Mouse (Mus musculus) hindbrain, embryonic 16.5 days (tissue): ENCODE data around the gene Pycr1. TPM values are rescaled to one million over a fixed set of nuclear protein-coding genes. Genes with fewer than 3 reads are reported as not detected.

Experiments used
- ATAC-seq: fragments of 200-750 bp; cut with Nextera tagmentation; 2 replicates; pipeline ENCODE4 v1.8.0; 2017; ENCODE audit warnings: moderate TSS enrichment, moderate library complexity
- H3K27ac ChIP-seq: fragments of 300-500 bp; sonication (generic); 2 replicates; pipeline ENCODE4 v1.5.1; 2014; ENCODE audit warnings: low read depth, mild to moderate bottlenecking, control low read depth, low read length, moderate library complexity
- H3K27me3 ChIP-seq: fragments of 300-500 bp; sonication (generic); replicated peaks from 2 replicates; pipeline ENCODE4 v1.6.1; 2014; ENCODE audit warnings: low read length; ENCODE audit not compliant: control insufficient read depth, insufficient read depth
- H3K36me3 ChIP-seq: fragments of 300-500 bp; sonication (generic); 2 replicates; pipeline ENCODE4 v1.6.1; 2014; ENCODE audit warnings: mild to moderate bottlenecking, low read length, moderate library complexity, mixed read lengths; ENCODE audit not compliant: control insufficient read depth, insufficient read depth
- H3K4me1 ChIP-seq: fragments of 300-500 bp; sonication (generic); 2 replicates; pipeline ENCODE4 v1.6.1; 2014; ENCODE audit warnings: low read depth, low read length; ENCODE audit not compliant: control insufficient read depth, insufficient read depth
- H3K4me2 ChIP-seq: fragments of 300-500 bp; sonication (generic); 2 replicates; pipeline ENCODE4 v1.6.1; 2014; ENCODE audit warnings: mild to moderate bottlenecking, low read length, control low read depth, moderate library complexity
- H3K4me3 ChIP-seq: fragments of 300-500 bp; sonication (generic); 2 replicates; pipeline ENCODE4 v1.5.1; 2014; ENCODE audit warnings: mild to moderate bottlenecking, low read length, control low read depth, moderate library complexity
- H3K9ac ChIP-seq: fragments of 300-500 bp; sonication (generic); 2 replicates; pipeline ENCODE4 v1.6.1; 2014; ENCODE audit warnings: low read depth, mild to moderate bottlenecking, control low read depth, low read length, moderate library complexity
- H3K9me3 ChIP-seq: fragments of 300-500 bp; sonication (generic); 2 replicates; pipeline ENCODE4 v1.6.1; 2014; ENCODE audit warnings: mild to moderate bottlenecking, low read length, moderate library complexity; ENCODE audit not compliant: control insufficient read depth
- WGBS: fragments of 180-500 bp; shearing (Covaris S2); extraction: QIAGEN DNeasy Blood & Tissue Kit; methylation state at CpG from one replicate; pipeline ENCODE4 v1.1.7; 2014; 5-methylcytosine and 5-hydroxymethylcytosine counted together
- polyA plus RNA-seq: library from polyadenylated mRNA; unstranded; fragments of >200 nt; fragmentation: Nextera tagmentation; extraction: Ambion mirVana; gene quantifications from 2 replicates; pipeline ENCODE4 v1.2.1, GENCODE M21; 2015

Gene Pycr1
- polyA plus RNA-seq, 1 experiment from 2014 or later: 18.0 TPM

DNA sequence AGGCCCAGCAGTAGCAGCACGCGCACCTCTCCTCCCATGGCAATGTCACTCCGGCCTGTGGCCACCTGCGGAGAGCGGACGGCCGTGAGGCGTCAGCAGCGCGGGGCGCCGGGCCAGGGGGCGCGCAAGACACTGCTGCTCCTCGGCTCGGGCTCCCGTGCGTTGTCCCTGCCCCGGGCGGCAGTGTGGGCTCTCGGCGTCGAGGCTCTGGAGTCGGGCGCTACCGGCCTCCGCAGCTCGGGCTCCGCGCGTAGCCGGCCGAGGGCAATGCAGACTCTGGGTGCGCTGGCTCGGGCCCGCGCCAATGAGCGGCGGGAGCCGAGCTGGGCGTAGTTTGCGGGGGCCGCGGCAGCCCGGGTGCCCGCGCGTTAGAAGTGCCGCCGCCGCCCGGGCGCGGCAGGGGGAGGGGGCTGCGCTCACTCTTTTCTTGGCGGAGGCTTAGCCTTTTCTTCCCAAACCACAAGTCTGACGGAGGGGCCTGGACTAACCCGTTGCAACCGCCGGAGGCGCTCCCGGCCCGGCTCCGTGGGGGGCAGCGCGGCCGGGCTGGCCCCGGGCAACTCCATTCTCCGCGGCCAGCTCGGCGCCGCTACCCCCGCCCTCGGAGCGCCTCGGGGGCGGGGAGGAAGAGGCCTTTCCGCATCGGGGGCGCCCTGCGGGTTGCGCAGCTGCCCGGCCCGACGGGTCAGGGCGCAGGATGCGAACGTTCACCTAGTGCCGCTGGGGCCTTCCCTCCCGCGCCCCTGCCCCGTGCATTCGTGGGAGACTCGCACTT lies 16.9 kb upstream of the Pycr1 start:
- under 1% methylated on average over 74 of the region's 95 CpGs for WGBS
- H3K9ac ChIP-seq: peak overlapping the region; percentile 22
- peak overlapping the region; percentile 59 for H3K4me2 ChIP-seq
- peaks cover 2% of the 10 kb centered on the region; the same call in 1 of the 2 replicates for H3K9me3 ChIP-seq
- no peak overlapping the region; the same call in 1 of the 2 replicates for H3K27ac ChIP-seq
- peak overlapping the region; percentile 39 for H3K4me3 ChIP-seq
- H3K27me3 ChIP-seq: peaks cover 62% of the 10 kb centered on the region
- H3K36me3 ChIP-seq: no peaks in the 10 kb centered on the region
- peaks cover 14% of the 10 kb centered on the region for H3K4me1 ChIP-seq
- ATAC-seq: peak; percentile 58

DNA sequence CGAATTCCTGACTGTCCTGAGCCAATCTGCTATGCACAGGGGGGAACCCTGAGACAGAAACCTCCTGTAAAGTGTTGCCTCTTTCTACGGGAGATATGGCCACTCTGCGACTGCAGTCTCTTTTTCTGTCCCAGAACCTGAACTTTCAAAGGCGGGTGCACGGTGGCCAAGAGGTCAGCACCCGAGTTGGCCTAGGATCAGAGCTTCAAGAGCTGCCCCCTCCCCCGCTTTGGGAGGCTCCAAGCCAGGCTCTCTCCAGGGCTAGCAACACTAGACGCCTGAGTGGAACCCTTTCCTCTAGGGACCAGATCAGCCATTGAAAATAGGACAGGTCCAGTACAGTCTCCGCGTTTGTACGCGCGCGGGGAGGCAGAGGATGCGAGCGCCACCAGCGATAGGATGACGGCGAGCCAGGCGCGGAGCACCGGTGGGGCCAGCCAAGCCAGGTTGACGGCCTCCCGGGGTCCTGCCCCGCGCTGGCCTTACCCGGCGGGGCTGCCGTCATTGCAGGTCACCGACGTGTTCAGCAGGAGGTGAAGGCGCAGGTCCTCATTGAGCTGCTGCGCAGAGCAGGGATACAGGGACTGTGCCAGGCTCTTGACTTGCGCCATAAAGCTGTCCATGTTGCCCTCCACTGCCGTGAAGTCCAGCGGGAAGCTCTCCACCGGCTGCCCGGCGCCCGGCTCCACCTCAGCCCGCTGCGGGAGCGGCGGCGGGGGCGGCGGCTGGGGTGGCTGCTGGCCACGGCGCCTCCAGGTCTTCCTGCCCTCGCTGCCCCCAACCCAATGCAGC lies 16.1 kb upstream of the Pycr1 start:
- WGBS: 2% methylated on average over 47 of the region's 50 CpGs
- H3K9ac ChIP-seq: peak overlapping the region; percentile 22; the same call in 1 of the 2 replicates
- peak overlapping the region; percentile 39 for H3K4me3 ChIP-seq
- peak overlapping the region; percentile 59 for H3K4me2 ChIP-seq
- H3K27ac ChIP-seq: no peak overlapping the region
- peaks cover 60% of the 10 kb centered on the region for H3K27me3 ChIP-seq
- peaks cover 2% of the 10 kb centered on the region; the same call in 1 of the 2 replicates for H3K9me3 ChIP-seq
- ATAC-seq: no peak
- H3K4me1 ChIP-seq: peaks cover 14% of the 10 kb centered on the region
- no peaks in the 10 kb centered on the region for H3K36me3 ChIP-seq

DNA sequence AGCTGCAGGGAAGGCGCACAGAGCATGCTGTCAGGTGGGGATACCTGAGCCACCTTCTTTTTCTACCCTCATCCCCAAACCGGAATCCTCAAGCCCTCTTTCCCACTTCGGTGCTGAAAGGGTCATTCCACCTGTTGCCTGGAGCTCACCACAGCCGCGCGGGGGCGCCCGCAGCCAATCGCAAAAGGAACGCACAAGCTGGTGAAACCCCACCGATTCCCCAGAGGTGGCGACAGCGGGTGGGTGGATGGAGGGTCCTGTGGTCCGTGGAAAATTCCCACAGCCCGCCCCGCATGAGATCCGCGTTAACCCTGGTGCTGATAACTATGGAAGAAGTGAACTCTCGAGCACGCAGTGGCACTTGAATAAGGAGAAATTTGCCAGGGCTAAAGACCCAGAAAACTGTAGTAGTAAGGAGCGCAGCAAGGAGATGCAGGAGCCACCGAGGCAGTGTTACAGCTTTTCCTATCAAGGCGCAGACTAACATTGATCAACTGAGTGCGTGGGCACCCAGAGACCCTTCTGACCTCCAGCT lies 15.4 kb upstream of the Pycr1 start:
- Histone ChIP-seq H3K9me3 (peaks cover 2% of the 10 kb centered on the region; the same call in 1 of the 2 replicates), H3K4me3 (no peak overlapping the region), H3K27me3 (peaks cover 57% of the 10 kb centered on the region), H3K36me3 (no peaks in the 10 kb centered on the region), H3K9ac (no peak overlapping the region), H3K4me1 (peaks cover 14% of the 10 kb centered on the region), H3K27ac (no peak overlapping the region), H3K4me2 (no peak overlapping the region)
- ATAC-seq: no peak
- WGBS: 4% methylated on average over 24 of the region's 24 CpGs

DNA sequence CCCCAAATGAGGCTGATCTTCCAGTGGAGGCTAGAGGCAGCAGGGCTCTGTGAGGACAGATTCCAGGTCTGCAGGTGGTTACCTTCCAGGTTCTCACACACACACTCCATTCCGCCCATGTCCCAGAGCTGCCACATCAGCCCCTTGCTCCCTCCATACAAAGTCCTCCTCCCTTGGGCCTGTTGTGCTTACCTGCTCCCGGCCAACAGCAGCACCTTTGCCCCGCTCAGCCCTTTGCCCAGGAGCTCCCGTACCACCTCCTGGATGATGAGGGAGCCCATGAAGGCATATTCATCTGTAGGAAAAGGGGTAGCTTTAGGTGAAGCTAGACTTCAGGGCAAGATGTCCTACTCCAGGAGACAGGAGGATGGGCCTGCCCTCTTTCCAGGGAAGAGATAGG lies 13.7 kb upstream of the Pycr1 start:
- Histone ChIP-seq H3K36me3 (no peaks in the 10 kb centered on the region), H3K4me3 (no peak overlapping the region), H3K27me3 (peaks cover 51% of the 10 kb centered on the region), H3K4me1 (peaks cover 14% of the 10 kb centered on the region), H3K9ac (no peak overlapping the region), H3K4me2 (no peak overlapping the region), H3K9me3 (peaks cover 2% of the 10 kb centered on the region; the same call in 1 of the 2 replicates), H3K27ac (no peak overlapping the region)
- WGBS: 91% methylated on average over 4 of the region's 4 CpGs
- ATAC-seq: no peak

DNA sequence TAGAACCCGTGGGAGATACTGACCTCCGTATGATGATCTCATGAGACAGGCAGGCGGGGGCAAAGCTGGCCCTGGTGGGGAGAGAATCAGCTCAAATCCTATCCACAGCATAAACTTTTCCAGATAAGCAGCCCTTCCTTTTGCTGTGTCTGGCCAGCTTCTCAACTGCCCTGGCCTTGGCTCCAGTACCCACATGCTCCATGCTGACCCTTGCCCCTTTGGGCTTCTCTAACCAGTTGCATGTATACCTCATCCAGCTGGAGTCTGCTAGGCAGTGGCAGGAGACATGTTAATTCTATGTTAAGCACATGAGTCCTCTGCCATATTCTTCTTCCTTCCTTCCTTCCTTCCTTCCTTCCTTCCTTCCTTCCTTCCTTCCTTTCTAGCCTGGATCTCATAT lies 11.2 kb upstream of the Pycr1 start:
- ATAC-seq: no peak
- Histone ChIP-seq H3K9ac (no peak overlapping the region), H3K27ac (no peak overlapping the region), H3K4me1 (no peaks in the 10 kb centered on the region; the same call in none of the 2 replicates), H3K4me3 (no peak overlapping the region), H3K27me3 (peaks cover 29% of the 10 kb centered on the region), H3K4me2 (no peak overlapping the region), H3K9me3 (no peaks in the 10 kb centered on the region), H3K36me3 (no peaks in the 10 kb centered on the region)
- WGBS: 81% methylated on average over 3 of the region's 3 CpGs

DNA sequence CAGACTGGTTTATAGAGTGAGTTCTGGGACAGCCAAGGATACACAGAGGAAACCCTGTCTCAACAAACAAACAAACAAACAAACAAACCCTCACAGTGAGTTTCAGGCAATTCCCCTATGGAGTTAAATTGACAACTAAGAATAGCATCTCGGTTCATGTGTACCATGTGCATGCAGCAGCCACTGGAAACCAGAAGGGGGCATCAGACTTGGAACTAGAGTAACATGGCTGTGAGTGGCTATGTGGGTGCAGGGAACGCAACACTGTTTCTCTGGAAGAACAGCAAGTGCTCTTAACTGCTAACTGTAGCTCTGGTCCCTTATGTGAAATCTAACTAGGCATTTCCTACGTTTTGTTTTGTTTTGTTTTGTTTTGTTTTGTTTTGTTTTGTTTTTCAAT lies 8.3 kb upstream of the Pycr1 start:
- ATAC-seq: no peak
- no peaks in the 10 kb centered on the region for H3K36me3 ChIP-seq
- no peaks in the 10 kb centered on the region for H3K9me3 ChIP-seq
- H3K27me3 ChIP-seq: peaks cover 6% of the 10 kb centered on the region
- no peak overlapping the region for H3K27ac ChIP-seq
- H3K9ac ChIP-seq: no peak overlapping the region
- H3K4me3 ChIP-seq: no peak overlapping the region
- WGBS: 71% methylated on average over 3 of the region's 3 CpGs
- peaks cover 7% of the 10 kb centered on the region for H3K4me1 ChIP-seq
- H3K4me2 ChIP-seq: no peak overlapping the region

DNA sequence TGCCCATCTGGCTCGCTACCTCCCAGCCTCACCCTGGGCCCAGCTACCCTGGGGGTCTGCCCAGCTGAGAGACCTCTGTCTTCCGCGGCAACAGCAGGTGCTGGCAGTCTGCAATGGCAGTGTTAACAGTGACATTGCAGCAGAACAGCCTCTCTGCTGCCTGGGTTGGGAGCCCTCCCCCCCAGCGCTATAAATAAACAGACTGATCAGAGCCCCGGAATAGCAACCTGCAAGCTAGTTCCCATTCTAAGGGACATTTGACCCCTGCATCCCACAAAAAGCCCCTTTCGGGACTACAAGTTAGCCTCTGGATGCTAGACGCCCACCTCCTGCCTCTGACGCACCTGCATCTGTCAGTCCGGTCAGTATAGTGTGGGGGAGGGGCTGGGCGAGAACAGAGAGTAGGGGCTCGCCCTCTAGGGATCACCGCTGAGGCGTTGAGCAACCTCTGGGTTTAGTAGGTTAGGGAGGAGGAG lies 4.5 kb upstream of the Pycr1 start, which contains the start of gene Myadml2:
Myadml2 (minus strand) TSS at position 158 of the 476 bp plus-strand sequence.
- peak within 1 kb of the TSS; percentile 32 for H3K4me3 ChIP-seq
- H3K4me1 ChIP-seq: peaks cover 9% of the 10 kb centered on the region
- H3K4me2 ChIP-seq: peak within 1 kb of the TSS; percentile 53
- peak within 1 kb of the TSS; percentile 48 for H3K9ac ChIP-seq
- no peak within 1 kb of the TSS for H3K27ac ChIP-seq
- WGBS: 9% methylated on average over 13 of the region's 13 CpGs
- H3K36me3 ChIP-seq: no peaks in the 10 kb centered on the region
- peaks cover 3% of the 10 kb centered on the region; the same call in 1 of the 2 replicates for H3K27me3 ChIP-seq
- no peak for ATAC-seq
- H3K9me3 ChIP-seq: no peaks in the 10 kb centered on the region

DNA sequence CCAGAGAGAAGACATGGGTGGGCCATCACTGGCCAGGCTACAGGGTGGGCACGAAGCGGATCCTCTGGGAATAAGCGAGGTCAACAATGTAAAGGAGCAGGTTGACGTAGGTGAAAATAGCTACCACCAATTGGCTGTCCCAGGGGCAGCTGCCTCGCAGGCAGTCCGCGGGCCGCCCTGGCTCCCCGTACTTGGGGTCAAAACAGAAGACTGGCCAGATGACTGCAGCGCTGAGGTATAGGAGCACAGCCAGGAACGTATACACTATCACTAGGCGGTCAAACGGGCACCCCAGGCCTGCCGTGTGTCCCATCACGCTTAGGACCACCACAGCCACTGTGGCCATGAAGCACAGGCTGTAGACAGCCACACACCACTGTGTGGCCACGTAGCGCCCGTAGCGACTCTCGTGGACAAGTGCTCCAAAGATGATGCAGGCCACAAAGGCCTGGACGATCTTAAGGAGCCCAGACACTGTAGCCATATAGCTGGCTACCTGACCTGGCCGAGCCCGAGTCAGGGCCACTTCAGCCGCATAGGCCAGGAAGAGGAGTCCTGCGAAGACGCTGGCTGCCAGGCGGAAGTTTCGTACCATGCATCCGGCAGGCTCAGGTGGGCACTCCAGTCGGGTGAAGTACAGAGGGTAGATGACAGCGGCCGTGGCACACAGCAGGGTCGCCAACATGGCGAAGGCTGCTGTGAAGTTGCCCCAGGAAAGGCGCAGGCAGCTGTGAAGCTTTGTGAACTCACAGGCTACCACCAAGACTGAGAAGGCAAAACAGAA lies 3.7 kb upstream of the Pycr1 start:
- Histone ChIP-seq H3K27me3 (peaks cover 3% of the 10 kb centered on the region; the same call in 1 of the 2 replicates), H3K27ac (no peak overlapping the region), H3K4me2 (no peak overlapping the region; the same call in 1 of the 2 replicates), H3K4me3 (no peak overlapping the region), H3K36me3 (no peaks in the 10 kb centered on the region), H3K9me3 (no peaks in the 10 kb centered on the region), H3K9ac (no peak overlapping the region), H3K4me1 (peaks cover 15% of the 10 kb centered on the region)
- WGBS: 80% methylated on average over 35 of the region's 35 CpGs
- ATAC-seq: no peak
